Mouse (Mus musculus): ENCODE measurements around the gene Bsnd.
A peak's percentile ranks its signal among the peaks of the same experiment; 100 is the strongest.

Gene Bsnd

GRCm38 (mm10) chr4:106492116-106492515 lies at the start of gene Bsnd:
TSS of gene Bsnd (minus strand) at chr4:106492283.
- no peak for DNase-seq (ENCODE audit: low read depth in 2 of 2, low spot score in 2 of 2)

GRCm38 (mm10) chr4:106541491-106541890 lies 49.4 kb upstream of the Bsnd start:
- DNase-seq (ENCODE audit: low read depth in 2 of 2, low spot score in 2 of 2): no peak

- no peak for DNase-seq (ENCODE audit: low read depth in 2 of 2, low spot score in 2 of 2)
These were observed 47.7 kb upstream of the Bsnd start for GRCm38 (mm10) chr4:106539756-106540155.

- no peak for DNase-seq (ENCODE audit: low read depth in 2 of 2, low spot score in 2 of 2)
These were observed 42.2 kb upstream of the Bsnd start for GRCm38 (mm10) chr4:106534256-106534655.

- no peak for DNase-seq (ENCODE audit: low read depth in 2 of 2, low spot score in 2 of 2)
These were observed 41.5 kb upstream of the Bsnd start for GRCm38 (mm10) chr4:106533421-106534080.

GRCm38 (mm10) chr4:106530113-106530482 lies 38.0 kb upstream of the Bsnd start:
- DNase-seq (ENCODE audit: low read depth in 2 of 2, low spot score in 2 of 2): no peak

GRCm38 (mm10) chr4:106529375-106530112 lies 37.5 kb upstream of the Bsnd start:
- DNase-seq (ENCODE audit: low read depth in 2 of 2, low spot score in 2 of 2): peak; percentile 77 to 85

- no peak for DNase-seq (ENCODE audit: low read depth in 2 of 2, low spot score in 2 of 2)
These were observed 35.9 kb upstream of the Bsnd start for GRCm38 (mm10) chr4:106527856-106528547.

GRCm38 (mm10) chr4:106525001-106525400 lies 32.9 kb upstream of the Bsnd start:
- no peak for DNase-seq (ENCODE audit: low read depth in 2 of 2, low spot score in 2 of 2)

- no peak for DNase-seq (ENCODE audit: low read depth in 2 of 2, low spot score in 2 of 2)
These were observed 32.0 kb upstream of the Bsnd start for GRCm38 (mm10) chr4:106524131-106524530.

GRCm38 (mm10) chr4:106522547-106522946 lies 30.5 kb upstream of the Bsnd start:
- no peak for DNase-seq (ENCODE audit: low read depth in 2 of 2, low spot score in 2 of 2)

- DNase-seq (ENCODE audit: low read depth in 2 of 2, low spot score in 2 of 2): no peak
These were observed 22.5 kb upstream of the Bsnd start for GRCm38 (mm10) chr4:106514606-106515005.

- DNase-seq (ENCODE audit: low read depth in 2 of 2, low spot score in 2 of 2): no peak
These were observed 17.8 kb upstream of the Bsnd start for GRCm38 (mm10) chr4:106509888-106510287.

GRCm38 (mm10) chr4:106505453-106506058 lies 13.5 kb upstream of the Bsnd start:
- DNase-seq (ENCODE audit: low read depth in 2 of 2, low spot score in 2 of 2): no peak

- DNase-seq (ENCODE audit: low read depth in 2 of 2, low spot score in 2 of 2): no peak
These were observed 11.5 kb upstream of the Bsnd start for GRCm38 (mm10) chr4:106503578-106503977.

- DNase-seq (ENCODE audit: low read depth in 2 of 2, low spot score in 2 of 2): no peak
These were observed 8.0 kb upstream of the Bsnd start for GRCm38 (mm10) chr4:106500066-106500465.

GRCm38 (mm10) chr4:106498471-106498844 lies 6.4 kb upstream of the Bsnd start:
- DNase-seq (ENCODE audit: low read depth in 2 of 2, low spot score in 2 of 2): no peak

GRCm38 (mm10) chr4:106497776-106498470 lies 5.8 kb upstream of the Bsnd start:
- DNase-seq (ENCODE audit: low read depth in 2 of 2, low spot score in 2 of 2): no peak

GRCm38 (mm10) chr4:106496833-106497232 lies 4.8 kb upstream of the Bsnd start:
- no peak for DNase-seq (ENCODE audit: low read depth in 2 of 2, low spot score in 2 of 2)

GRCm38 (mm10) chr4:106493639-106494038 lies 1.6 kb upstream of the Bsnd start:
- no peak for DNase-seq (ENCODE audit: low read depth in 2 of 2, low spot score in 2 of 2)

GRCm38 (mm10) chr4:106490620-106491019 lies 1.5 kb downstream of the Bsnd start:
- DNase-seq (ENCODE audit: low read depth in 2 of 2, low spot score in 2 of 2): no peak
